Mouse (Mus musculus) embryonic fibroblast, embryonic 13.5 days (primary cell): ENCODE measurements around the gene Zscan22.
"Not testable (repeated sequence)": the region's sequence is repeated elsewhere in the genome, so short reads cannot be mapped to it uniquely, and the experiment has no call there.

Experiments
- CTCF ChIP-seq: IDR thresholded peaks from 2 replicates; pipeline ENCODE4 v1.5.1; 2011; ENCODE audit warnings: mild to moderate bottlenecking, control low read depth, low read length, moderate library complexity, borderline replicate concordance; ENCODE audit not compliant: insufficient read depth
- POLR2A ChIP-seq: IDR thresholded peaks from 2 replicates; pipeline ENCODE4 v1.6.1; 2011; ENCODE audit warnings: low read depth, mild to moderate bottlenecking, control low read depth, low read length, moderate library complexity

- not testable (repeated sequence) for TF ChIP-seq CTCF, POLR2A
Measured at GRCm38 (mm10) chr7:12920495-12920894, 22.9 kb downstream of the Zscan22 start.
